Mouse (Mus musculus): Measurements from ENCODE around the gene Spaca5.

The Spaca5 gene

DNA sequence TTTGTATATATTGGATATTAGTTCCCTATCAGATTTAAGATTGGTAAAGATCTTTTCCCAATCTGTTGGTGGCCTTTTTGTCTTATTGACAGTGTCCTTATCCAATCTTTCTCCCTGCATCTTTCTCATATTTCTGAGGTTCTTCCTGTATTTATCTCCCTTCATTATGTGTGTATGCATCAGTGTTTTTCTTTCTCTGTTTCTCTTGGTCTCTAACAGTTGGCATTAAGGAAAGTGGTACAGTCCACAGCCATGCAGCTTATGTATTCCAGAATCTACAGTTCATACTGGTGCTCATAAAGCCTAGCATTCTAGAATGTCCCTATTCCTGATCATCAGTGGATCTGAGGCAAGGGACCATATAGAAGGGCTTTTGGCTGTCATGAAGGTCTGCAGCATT lies at the start of gene Spaca5:
Gene Spaca5 (plus strand): TSS at position 301 of the 400 bp plus-strand sequence.
- no peak for DNase-seq

DNA sequence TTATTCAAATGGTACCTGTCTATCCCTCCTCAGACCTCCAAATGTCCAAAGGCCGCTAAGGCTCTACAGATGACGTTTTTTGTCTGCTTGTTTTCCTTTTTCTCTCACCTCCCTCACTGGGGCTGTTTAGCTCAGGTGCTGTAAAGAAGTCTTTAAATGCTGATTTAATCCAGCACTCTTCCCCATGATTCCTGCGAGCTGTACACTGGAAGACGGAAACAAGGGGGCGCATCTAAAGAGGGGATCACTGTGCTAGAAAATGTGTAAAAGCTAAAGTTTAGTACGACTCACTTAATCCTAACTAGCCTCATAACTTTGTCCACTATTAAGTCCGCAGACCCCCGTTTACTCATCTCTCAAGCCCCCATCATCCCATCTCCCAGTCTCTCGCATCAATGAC lies 6.7 kb upstream of the Spaca5 start:
- DNase-seq, result no peak

DNA sequence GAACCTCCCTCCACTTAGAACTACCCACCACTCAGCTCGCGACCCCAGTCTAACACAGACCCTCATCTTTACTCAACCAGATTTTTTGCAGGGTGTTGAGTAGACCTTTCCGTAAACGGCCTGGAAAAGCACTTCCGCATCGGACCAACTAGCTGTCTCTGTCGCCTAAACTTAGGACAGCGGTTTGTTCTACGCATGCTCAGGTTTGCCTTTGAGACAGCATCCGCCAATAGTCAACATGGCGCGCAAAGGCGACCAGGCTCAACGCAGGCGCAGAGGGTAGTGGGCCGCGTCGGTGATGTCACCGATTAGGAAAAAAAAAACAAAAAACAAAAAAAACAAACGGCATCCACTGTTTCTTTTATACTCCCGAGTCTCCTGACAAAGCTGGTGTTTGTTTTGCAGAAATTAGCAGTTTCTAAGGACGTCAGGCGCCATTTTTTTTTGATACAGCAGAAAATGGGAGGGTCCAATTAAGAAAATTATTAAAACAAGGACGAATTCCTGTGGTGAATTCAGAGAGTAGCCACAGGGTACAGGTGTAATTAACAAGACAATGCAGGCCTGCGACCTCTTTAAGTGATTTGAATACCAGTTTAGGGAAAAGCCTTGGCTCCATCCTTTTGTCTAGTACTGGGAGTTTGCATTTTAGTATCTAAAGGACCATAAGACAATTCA lies 6.2 kb upstream of the Spaca5 start, which contains the start of gene Zfp182:
Gene Zfp182 (minus strand): TSS at position 451 of the 678 bp plus-strand sequence.
- peak; percentile 83 for DNase-seq

DNA sequence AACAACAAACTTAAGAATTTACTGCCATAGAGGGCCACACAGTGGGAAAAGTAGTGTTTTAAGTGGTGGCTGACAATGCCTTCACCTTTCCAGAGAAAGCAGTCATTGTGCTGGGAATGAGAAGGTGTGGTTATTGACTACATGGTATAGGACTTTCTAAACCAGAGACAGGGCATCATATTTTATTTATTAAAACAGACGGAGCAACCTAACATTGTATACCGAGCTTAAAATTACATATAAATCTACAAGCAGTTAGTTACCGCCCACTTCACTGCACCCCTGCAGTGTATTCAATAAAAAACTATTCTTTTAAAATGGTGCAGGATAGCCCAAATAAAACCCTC lies 5.7 kb upstream of the Spaca5 start:
- DNase-seq, result no peak

DNA sequence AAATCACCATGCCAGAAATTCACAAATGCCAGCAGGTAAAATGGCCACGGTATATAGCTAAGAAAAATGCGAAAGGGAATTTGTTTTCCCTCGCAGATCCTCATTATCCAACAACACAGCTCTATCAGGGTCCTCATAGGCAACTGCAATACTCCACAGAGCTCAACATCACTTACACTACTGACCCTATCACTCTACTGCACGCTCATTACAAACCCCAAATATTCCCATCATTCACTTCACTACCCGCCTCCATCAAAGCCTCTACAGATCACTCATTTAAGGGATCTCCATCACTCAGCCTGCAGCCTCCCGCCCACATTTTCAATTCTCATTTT lies 20.4 kb downstream of the Spaca5 start:
- no peak for DNase-seq

DNA sequence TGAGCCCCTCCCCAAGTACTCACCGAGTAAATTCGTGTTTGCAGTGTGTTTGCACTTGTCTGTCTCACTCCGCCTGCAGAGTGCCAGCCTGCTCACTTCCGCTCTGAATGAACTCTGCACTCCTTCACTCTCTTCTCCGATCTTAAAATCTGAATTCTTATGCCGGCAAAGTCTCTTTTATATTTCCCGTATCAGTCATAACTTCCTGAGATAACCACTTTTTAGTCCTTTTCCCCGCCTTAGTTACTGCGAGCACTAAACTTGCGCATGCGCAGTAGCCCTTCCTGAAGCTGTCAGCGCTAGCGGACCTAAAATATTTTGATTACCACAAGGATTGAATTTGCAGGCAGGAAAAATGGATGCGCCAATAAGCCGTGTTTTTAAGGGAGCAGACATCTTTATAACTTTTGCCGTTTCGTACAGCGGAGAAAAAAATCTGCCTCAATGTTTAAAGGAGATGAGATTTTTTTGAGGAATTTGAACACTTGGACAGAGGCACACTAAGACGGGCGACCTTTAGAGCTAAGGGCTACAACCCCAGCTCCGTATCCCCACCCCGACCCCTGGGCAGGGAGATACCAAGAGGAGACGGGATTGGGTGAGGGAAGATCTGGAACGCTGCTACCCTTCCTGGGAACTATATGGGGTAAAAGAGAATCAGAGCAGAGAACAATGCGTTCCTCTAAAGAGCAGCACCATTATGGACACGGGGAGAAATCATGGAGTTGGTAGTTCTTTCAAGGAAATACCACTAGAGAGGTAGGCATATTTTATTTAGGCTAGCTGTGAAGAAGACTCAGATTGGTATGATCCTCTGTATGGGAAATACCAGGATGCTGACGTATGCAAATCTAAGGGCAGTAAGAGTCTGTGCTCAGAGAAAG lies 21.0 kb downstream of the Spaca5 start, which contains the start of gene Zfp300:
Gene Zfp300 (minus strand): TSS at position 545 of the 884 bp plus-strand sequence.
- peak; percentile 74 for DNase-seq

DNA sequence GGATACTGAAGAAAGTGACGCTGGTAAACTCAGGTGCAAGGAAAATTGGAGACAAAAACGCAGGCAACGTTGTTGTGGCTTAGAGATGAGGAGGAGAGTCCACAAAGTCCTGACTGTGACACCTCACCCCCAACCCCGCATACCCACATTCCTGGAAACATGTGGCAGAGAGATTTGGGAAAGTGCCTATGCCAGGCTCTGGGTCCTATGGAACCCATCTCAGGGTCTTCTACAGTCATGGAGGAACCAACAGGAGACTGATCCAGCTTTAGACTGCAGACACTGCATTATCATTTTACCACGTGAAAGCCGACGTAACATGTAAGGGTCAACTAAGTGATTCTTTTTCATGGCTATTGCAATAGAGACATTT lies 21.6 kb downstream of the Spaca5 start:
- DNase-seq, result peak; percentile 0

DNA sequence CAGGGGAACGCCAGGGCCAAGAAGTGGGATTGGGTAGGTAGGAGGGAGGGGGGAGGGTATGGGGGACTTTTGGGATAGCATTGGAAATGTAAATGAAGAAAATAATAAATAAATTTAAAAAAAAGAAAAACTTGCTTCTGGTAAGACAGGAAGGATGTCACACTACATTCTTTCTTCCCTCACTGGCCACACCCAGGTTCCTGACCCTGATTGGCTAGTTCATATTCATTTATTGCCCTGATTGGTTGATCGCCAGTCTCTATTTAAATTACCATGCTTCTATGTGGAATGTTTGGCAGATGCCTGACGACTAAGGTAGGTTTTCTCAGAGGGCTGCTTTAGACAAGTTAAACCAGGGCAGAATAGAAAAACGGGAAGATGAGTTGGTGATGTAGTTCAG lies 47.3 kb downstream of the Spaca5 start, which contains the start of gene Ssxa1:
Gene Ssxa1 (plus strand): TSS at position 301 of the 400 bp plus-strand sequence.
- DNase-seq, result no peak

All from right cerebral cortex, adult 18-20 months (tissue).